Comparison of ENCODE assay signal across 8 mouse cellular contexts in genomic region chr6:72899781-72900681, GRCm38 (mm10). TPM values are rescaled to one million over a fixed set of nuclear protein-coding genes. Genes with fewer than 3 reads are reported as not detected.
DNase-seq lines count a peak whose midpoint lies in the region; ATAC-seq and TF ChIP-seq lines count a peak whose summit lies in the region.

Gene Kcmf1 (minus strand): TSS chr6:72899979.

- peak within 1 kb of the TSS; percentile 66 for H3K4me2 ChIP-seq in hindbrain, embryonic 13.5 days

- H3K27me3 ChIP-seq in Patski = no peaks in the 10 kb centered on the region
- H3K27me3 ChIP-seq in hindbrain, embryonic 13.5 days = no peaks in the 10 kb centered on the region

- H3K4me1 ChIP-seq in hindbrain, embryonic 13.5 days (replicated peaks) = peaks cover 32% of the 10 kb centered on the region

- TF ChIP-seq CTCF in Patski (IDR thresholded peaks at IDR 0.05) = no peak

- no peak for DNase-seq in Patski (ENCODE audit: low read depth, low spot score)
- peak; percentile 75 to 80 for DNase-seq in cerebellum, postnatal 14 days
- DNase-seq in frontal cortex, postnatal 25 days (ENCODE audit: low spot score in 2 of 2) = peak; percentile 34 to 43
- DNase-seq in layer of hippocampus, postnatal 36 days = peak; percentile 66 to 71
- DNase-seq in lung, postnatal 36 days = peak; percentile 81
- DNase-seq in retina, postnatal 1 day = peak; percentile 78
- DNase-seq in urinary bladder, adult 18-20 months (ENCODE audit: low spot score in 2 of 2) = peak; percentile 73 to 77

- no peaks in the 10 kb centered on the region for H3K36me3 ChIP-seq in hindbrain, embryonic 13.5 days

- POLR2A ChIA-PET in Patski (lab: Charles Lee) = interaction anchor here (0.7 kb wide), 1 partner anchor 11 kb away, joined by 4 read pairs; no protein-coding TSS in a partner anchor

- under 1% methylated on average over 67 of the region's 113 CpGs for WGBS in hindbrain, embryonic 13.5 days

- peak; percentile 87 for ATAC-seq in Patski
- ATAC-seq in hindbrain, embryonic 13.5 days (ENCODE audit: low FRiP score) = peak; percentile 73

- CTCF ChIA-PET in Patski (lab: Charles Lee) = no interaction called here

- no peaks in the 10 kb centered on the region for H3K9me3 ChIP-seq in hindbrain, embryonic 13.5 days

- peak within 1 kb of the TSS; percentile 96 for H3K4me3 ChIP-seq in hindbrain, embryonic 13.5 days

- peak within 1 kb of the TSS; percentile 99 for H3K27ac ChIP-seq in hindbrain, embryonic 13.5 days

- peak within 1 kb of the TSS; percentile 99 for H3K9ac ChIP-seq in hindbrain, embryonic 13.5 days

- in situ Hi-C loops in Patski (cut with MboI; ENCODE audit: low pct_unique_long_range_greater_than_20kb) = no loop called here

RNA-seq across cellular contexts. Expression of gene Kcmf1, which starts in this region (rescaled TPM):
- 98.3 TPM for polyA plus RNA-seq in Patski (2021)
- polyA plus RNA-seq in hindbrain, embryonic 13.5 days (2015; fragmentation: Nextera tagmentation; extraction: Ambion mirVana) = 27.0 and 29.3 TPM in 2 replicates
- 10 to 100 TPM; 62.3 to 64.6 TPM for total RNA-seq in layer of hippocampus, postnatal 36 days (2021)
